Comparison of ENCODE assay signal across 25 mouse cellular contexts in genomic region chr11:26167609-26167971, GRCm38 (mm10). TPM values are rescaled to one million over a fixed set of nuclear protein-coding genes. Genes with fewer than 3 reads are reported as not detected.
A peak's percentile ranks its signal among the peaks of the same experiment; 100 is the strongest.
DNase-seq lines count a peak whose midpoint lies in the region; ATAC-seq and TF ChIP-seq lines count a peak whose summit lies in the region.
"Had no signal": no experiment of that assay in that cellular context is flagged by ENCODE, and none has a peak within 500 bp of the region (broad histone marks: within the 10 kb centered on the region; RNA-seq: fewer than 3 reads in every experiment).

No protein-coding gene starts in this region.

- no peaks in the 10 kb centered on the region for H3K36me3 ChIP-seq in intestine, embryonic 15.5 days
- no peaks in the 10 kb centered on the region for H3K36me3 ChIP-seq in intestine, postnatal 0 days (ENCODE audit: control insufficient read depth, insufficient read depth)
- H3K36me3 ChIP-seq in ES-Bruce4 (ENCODE audit: control insufficient read depth, insufficient read depth, low read length, poor library complexity, severe bottlenecking): no peaks in the 10 kb centered on the region
- no peaks in the 10 kb centered on the region for H3K36me3 ChIP-seq in kidney, embryonic 14.5 days (ENCODE audit: control insufficient read depth, insufficient read depth, low read length)
- H3K36me3 ChIP-seq: embryonic facial prominence, embryonic 10.5 days; embryonic facial prominence, embryonic 12.5 days; forebrain, embryonic 15.5 days; G1E had no signal

- TF ChIP-seq POLR2A in ES-Bruce4 (IDR thresholded peaks at IDR 0.05; ENCODE audit: insufficient read depth, low read length): no peak

- 67% methylated on average over 7 of the region's 7 CpGs for WGBS in intestine, embryonic 15.5 days
- 48% methylated on average over 7 of the region's 7 CpGs for WGBS in intestine, postnatal 0 days
- 38% methylated on average over 7 of the region's 7 CpGs for WGBS in large intestine, adult 2 months
- WGBS in kidney, embryonic 14.5 days: 90% methylated on average over 7 of the region's 7 CpGs

- H3K27me3 ChIP-seq in intestine, embryonic 15.5 days (replicated peaks): no peaks in the 10 kb centered on the region
- H3K27me3 ChIP-seq in intestine, postnatal 0 days (replicated peaks; ENCODE audit: control insufficient read depth, insufficient read depth, low read length): no peaks in the 10 kb centered on the region
- no peaks in the 10 kb centered on the region for H3K27me3 ChIP-seq in ES-Bruce4 (ENCODE audit: control insufficient read depth, insufficient read depth, low read length, poor library complexity, severe bottlenecking)
- no peaks in the 10 kb centered on the region for H3K27me3 ChIP-seq in kidney, embryonic 14.5 days (ENCODE audit: control insufficient read depth, insufficient read depth, low read length)
- H3K27me3 ChIP-seq: CH12.LX; embryonic facial prominence, embryonic 12.5 days; forebrain, embryonic 13.5 days; forebrain, embryonic 15.5 days had no signal

- no peaks in the 10 kb centered on the region for H3K9me3 ChIP-seq in intestine, embryonic 15.5 days
- no peaks in the 10 kb centered on the region for H3K9me3 ChIP-seq in intestine, postnatal 0 days (ENCODE audit: control insufficient read depth)
- peaks cover 13% of the 10 kb centered on the region for H3K9me3 ChIP-seq in ES-Bruce4 (replicated peaks; ENCODE audit: control insufficient read depth, insufficient read depth, low read length, poor library complexity, severe bottlenecking)
- no peaks in the 10 kb centered on the region for H3K9me3 ChIP-seq in kidney, embryonic 14.5 days (ENCODE audit: control insufficient read depth, low read length)
- H3K9me3 ChIP-seq: embryonic facial prominence, embryonic 10.5 days; embryonic facial prominence, embryonic 12.5 days; forebrain, embryonic 13.5 days; forebrain, embryonic 15.5 days; G1E had no signal

- no peak overlapping the region for H3K27ac ChIP-seq in intestine, embryonic 15.5 days
- H3K27ac ChIP-seq in intestine, postnatal 0 days (ENCODE audit: low read depth, low read length): no peak overlapping the region
- H3K27ac ChIP-seq in ES-Bruce4 (ENCODE audit: insufficient read depth, low read length): peak overlapping the region; percentile 74; the same call in 1 of the 2 replicates
- H3K27ac ChIP-seq in kidney, embryonic 14.5 days (ENCODE audit: low read depth, low read length): no peak overlapping the region
- H3K27ac ChIP-seq: embryonic facial prominence, embryonic 10.5 days; embryonic facial prominence, embryonic 12.5 days; forebrain, embryonic 13.5 days; forebrain, embryonic 15.5 days had no signal

- no peak overlapping the region for H3K4me3 ChIP-seq in intestine, embryonic 15.5 days (replicated peaks)
- no peak overlapping the region for H3K4me3 ChIP-seq in intestine, postnatal 0 days (ENCODE audit: low read depth, low read length)
- H3K4me3 ChIP-seq in ES-Bruce4 (ENCODE audit: low read depth, low read length): no peak overlapping the region
- H3K4me3 ChIP-seq in kidney, embryonic 14.5 days (ENCODE audit: low read length): no peak overlapping the region
- H3K4me3 ChIP-seq: embryonic facial prominence, embryonic 10.5 days; embryonic facial prominence, embryonic 12.5 days; forebrain, embryonic 13.5 days; forebrain, embryonic 15.5 days had no signal

- no peak overlapping the region for H3K9ac ChIP-seq in intestine, embryonic 15.5 days
- H3K9ac ChIP-seq in intestine, postnatal 0 days (ENCODE audit: low read depth, low read length): no peak overlapping the region
- no peak overlapping the region for H3K9ac ChIP-seq in ES-Bruce4 (ENCODE audit: low read depth, poor library complexity, severe bottlenecking)
- H3K9ac ChIP-seq in kidney, embryonic 14.5 days (ENCODE audit: low read depth, low read length): no peak overlapping the region
- H3K9ac ChIP-seq: embryonic facial prominence, embryonic 12.5 days; forebrain, embryonic 13.5 days; forebrain, embryonic 15.5 days; forebrain, postnatal 0 days had no signal

- no peak for TF ChIP-seq EP300 in ES-Bruce4 (IDR thresholded peaks at IDR 0.05; ENCODE audit: insufficient read depth, low read depth, low read length)

- H3K4me2 ChIP-seq in intestine, embryonic 15.5 days (replicated peaks): no peak overlapping the region
- no peak overlapping the region for H3K4me2 ChIP-seq in intestine, postnatal 0 days (replicated peaks; ENCODE audit: low read depth)
- H3K4me2 ChIP-seq in kidney, embryonic 14.5 days (replicated peaks; ENCODE audit: low read depth, low read length): no peak overlapping the region
- H3K4me2 ChIP-seq: embryonic facial prominence, embryonic 12.5 days; forebrain, embryonic 13.5 days; forebrain, embryonic 15.5 days had no signal

- DNase-seq in WW6 (ENCODE audit: low read depth, low spot score): peak; percentile 24
- peak; percentile 7 for DNase-seq in large intestine, adult 2 months (ENCODE audit: low read depth, low spot score)
- no peak for DNase-seq in frontal cortex, postnatal 25 days (ENCODE audit: low spot score in 2 of 2)
- DNase-seq: adrenal gland, adult 2 months; adrenal gland, postnatal 10 days; adrenal gland, postnatal 25 days; B cell, adult 2 months; cerebellum, adult 11 months; cerebellum, adult 18-20 months; cerebellum, adult 8-10 months; cerebellum, adult 9-11 months; cerebellum, postnatal 14 days; forebrain, postnatal 0 days had no signal

- TF ChIP-seq CTCF in intestine, postnatal 0 days (IDR thresholded peaks at IDR 0.05; ENCODE audit: low read depth): no peak
- no peak for TF ChIP-seq CTCF in ES-Bruce4 (IDR thresholded peaks at IDR 0.05; ENCODE audit: low read depth, low read length)

- ATAC-seq in intestine, embryonic 15.5 days: peak; percentile 59; the same call in 1 of the 2 replicates
- no peak for ATAC-seq in intestine, postnatal 0 days
- no peak for ATAC-seq in kidney, embryonic 14.5 days (ENCODE audit: low FRiP score, low TSS enrichment)
- ATAC-seq: CD4-positive, CD25-positive, alpha-beta regulatory T cell, adult 4 months; forebrain, embryonic 13.5 days; forebrain, embryonic 15.5 days; forebrain, postnatal 0 days; Patski had no signal

- no peaks in the 10 kb centered on the region for H3K4me1 ChIP-seq in intestine, embryonic 15.5 days (replicated peaks)
- H3K4me1 ChIP-seq in intestine, postnatal 0 days (replicated peaks; ENCODE audit: control insufficient read depth, insufficient read depth, low read length): no peaks in the 10 kb centered on the region
- no peaks in the 10 kb centered on the region for H3K4me1 ChIP-seq in ES-Bruce4 (ENCODE audit: control insufficient read depth, insufficient read depth, low read length)
- no peaks in the 10 kb centered on the region for H3K4me1 ChIP-seq in kidney, embryonic 14.5 days (ENCODE audit: control insufficient read depth, insufficient read depth, low read length)
- H3K4me1 ChIP-seq: embryonic facial prominence, embryonic 10.5 days; embryonic facial prominence, embryonic 12.5 days; forebrain, embryonic 13.5 days; forebrain, embryonic 15.5 days had no signal

RNA-seq across cellular contexts. Expression of gene 5730522E02Rik, which starts 43.0 kb away (rescaled TPM):
- polyA plus RNA-seq in intestine, embryonic 15.5 days (2015; fragmentation: Nextera tagmentation; extraction: Ambion mirVana): 2.6 and 2.8 TPM in 2 replicates
- 0.59 and 0.77 TPM in 2 replicates for polyA plus RNA-seq in intestine, postnatal 0 days (2015; fragmentation: Nextera tagmentation; extraction: Ambion mirVana)
- polyA plus RNA-seq in ES-Bruce4 (2011; ENCODE audit: insufficient read depth, insufficient read length, low read depth, missing spikeins): not detected in 2 replicates
- not detected in 2 replicates for polyA plus RNA-seq in large intestine, adult 2 months (2012; rRNA removed)
- 3.1 TPM in 2 replicates for polyA plus RNA-seq in kidney, embryonic 14.5 days (2014; fragmentation: Nextera tagmentation; extraction: Ambion mirVana)
- polyA plus RNA-seq: CD4-positive, CD25-positive, alpha-beta regulatory T cell, adult 4 months; G1E; Patski had no signal

Comparison
In these comparisons a context has a peak if more than half of its experiments do, and no peak if none do; other contexts are left out.
1. DNase-seq: peak in WW6 (single experiment) and large intestine, adult 2 months (single experiment); none in frontal cortex, postnatal 25 days (0 of 2).